Mouse (Mus musculus): ENCODE data around the gene Foxn1.

Foxn1 gene

DNA sequence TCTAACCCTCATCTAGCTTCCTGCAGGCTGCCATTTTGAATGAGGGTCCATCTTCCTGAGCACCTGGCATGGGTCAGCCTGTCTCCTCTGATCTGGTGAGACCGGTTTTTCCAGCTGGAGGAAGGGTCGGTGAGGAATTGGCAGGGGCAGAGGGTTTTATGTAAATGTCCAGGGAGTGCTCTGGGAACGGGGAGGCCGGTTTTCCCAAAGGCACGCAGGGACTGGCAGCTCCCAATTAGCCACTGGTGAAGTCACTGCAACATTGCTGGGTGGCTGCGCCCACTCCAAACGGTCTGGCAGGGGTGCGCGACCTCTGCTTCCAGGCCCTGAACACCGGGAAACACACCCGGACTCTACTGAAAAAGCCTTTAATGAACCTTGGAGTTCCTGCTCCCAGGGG, 10.6 kb upstream of the Foxn1 start:
- no peaks in the 10 kb centered on the region for H3K36me3 ChIP-seq (ENCODE audit: insufficient read depth, low read length)

GRCm38 (mm10) chr11:78392728-78393127, 6.4 kb upstream of the Foxn1 start:
- Histone ChIP-seq H3K4me3 (replicated peaks; ENCODE audit: low read length) (no peak overlapping the region), H3K36me3 (ENCODE audit: insufficient read depth, low read length) (no peaks in the 10 kb centered on the region), H3K9me3 (ENCODE audit: low read length) (no peaks in the 10 kb centered on the region), H3K27me3 (ENCODE audit: insufficient read depth, low read length) (peaks cover 4% of the 10 kb centered on the region; the same call in 1 of the 2 replicates), H3K4me1 (replicated peaks; ENCODE audit: low read depth, low read length) (peaks cover 26% of the 10 kb centered on the region)
- TF ChIP-seq CTCF (conservative IDR thresholded peaks at IDR 0.05; ENCODE audit: low read length) (no peak), NANOG (IDR thresholded peaks at IDR 0.05; ENCODE audit: borderline replicate concordance, low read length) (no peak), POU5F1 (IDR thresholded peaks at IDR 0.05; ENCODE audit: borderline replicate concordance, low read length) (no peak)

More for the DNA sequence above, 10.6 kb upstream of the Foxn1 start:
- H3K9me3 ChIP-seq (ENCODE audit: low read length) = no peaks in the 10 kb centered on the region
- H3K4me3 ChIP-seq (replicated peaks; ENCODE audit: low read length) = peak overlapping the region; percentile 71
- H3K4me1 ChIP-seq (replicated peaks; ENCODE audit: low read depth, low read length) = peaks cover 63% of the 10 kb centered on the region
- 0 out of 2 replicates have a peak, but pooled peaks cover 7% of the 10 kb centered on the region for H3K27me3 ChIP-seq (ENCODE audit: insufficient read depth, low read length)
- TF ChIP-seq POU5F1 (IDR thresholded peaks at IDR 0.05; ENCODE audit: borderline replicate concordance, low read length) = no peak; the same call in 1 of the 2 replicates
- no peak for TF ChIP-seq CTCF (conservative IDR thresholded peaks at IDR 0.05; ENCODE audit: low read length)
- no peak for TF ChIP-seq NANOG (IDR thresholded peaks at IDR 0.05; ENCODE audit: borderline replicate concordance, low read length)

DNA sequence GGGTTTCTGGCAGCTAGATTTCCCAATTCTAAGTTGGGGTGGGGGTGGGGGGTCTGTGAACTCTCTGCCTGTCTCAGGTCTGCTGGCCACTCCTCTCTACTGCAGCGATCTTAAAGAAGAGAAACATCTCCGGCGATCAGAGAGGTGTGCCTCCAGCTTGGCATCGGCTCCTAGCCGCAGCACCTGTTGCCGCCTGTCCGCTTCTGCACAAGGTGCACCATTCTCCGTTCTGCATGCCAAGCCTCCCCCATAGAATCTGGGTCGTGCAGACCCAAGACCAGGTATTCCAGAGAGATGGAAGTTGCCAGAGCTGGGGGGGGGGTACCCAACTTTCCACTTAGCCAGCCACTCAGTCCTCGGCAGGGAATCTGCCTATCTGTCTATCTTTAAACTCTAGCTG, 582 bp downstream of the Foxn1 start:
- no peak for TF ChIP-seq POU5F1 (IDR thresholded peaks at IDR 0.05; ENCODE audit: borderline replicate concordance, low read length)
- TF ChIP-seq NANOG (IDR thresholded peaks at IDR 0.05; ENCODE audit: borderline replicate concordance, low read length) = no peak
- TF ChIP-seq CTCF (conservative IDR thresholded peaks at IDR 0.05; ENCODE audit: low read length) = no peak
- Histone ChIP-seq H3K27me3 (ENCODE audit: insufficient read depth, low read length) (peaks cover 29% of the 10 kb centered on the region), H3K36me3 (ENCODE audit: insufficient read depth, low read length) (no peaks in the 10 kb centered on the region), H3K9me3 (ENCODE audit: low read length) (no peaks in the 10 kb centered on the region), H3K4me3 (replicated peaks; ENCODE audit: low read length) (no peak overlapping the region), H3K4me1 (replicated peaks; ENCODE audit: low read depth, low read length) (peaks cover 14% of the 10 kb centered on the region)

DNA sequence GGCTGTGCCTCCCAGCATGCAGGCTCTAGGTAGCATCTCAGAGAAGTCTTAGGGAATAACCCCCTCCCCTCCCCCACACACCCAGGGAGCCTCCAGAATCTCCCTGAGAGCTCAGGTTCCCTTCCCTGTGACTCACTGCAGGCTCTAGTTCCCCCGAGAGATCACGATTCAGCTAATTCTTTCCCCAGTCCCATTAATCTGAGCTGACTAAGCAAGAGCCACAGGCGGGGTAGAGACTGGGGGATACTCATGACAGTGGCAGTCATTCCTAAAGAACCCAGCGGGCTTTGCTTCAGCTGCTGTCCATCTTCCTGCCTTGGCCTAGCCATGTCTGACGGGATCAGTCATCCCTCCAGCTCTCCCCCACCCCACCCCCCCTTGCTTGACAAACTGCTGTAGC, 3.7 kb downstream of the Foxn1 start:
- H3K9me3 ChIP-seq (ENCODE audit: low read length) = no peaks in the 10 kb centered on the region
- H3K27me3 ChIP-seq (ENCODE audit: insufficient read depth, low read length) = peaks cover 42% of the 10 kb centered on the region
- TF ChIP-seq CTCF (conservative IDR thresholded peaks at IDR 0.05; ENCODE audit: low read length) = no peak
- no peak for TF ChIP-seq NANOG (IDR thresholded peaks at IDR 0.05; ENCODE audit: borderline replicate concordance, low read length)
- TF ChIP-seq POU5F1 (IDR thresholded peaks at IDR 0.05; ENCODE audit: borderline replicate concordance, low read length) = no peak
- peaks cover 18% of the 10 kb centered on the region for H3K4me1 ChIP-seq (replicated peaks; ENCODE audit: low read depth, low read length)
- no peaks in the 10 kb centered on the region for H3K36me3 ChIP-seq (ENCODE audit: insufficient read depth, low read length)
- no peak overlapping the region for H3K4me3 ChIP-seq (replicated peaks; ENCODE audit: low read length)

DNA sequence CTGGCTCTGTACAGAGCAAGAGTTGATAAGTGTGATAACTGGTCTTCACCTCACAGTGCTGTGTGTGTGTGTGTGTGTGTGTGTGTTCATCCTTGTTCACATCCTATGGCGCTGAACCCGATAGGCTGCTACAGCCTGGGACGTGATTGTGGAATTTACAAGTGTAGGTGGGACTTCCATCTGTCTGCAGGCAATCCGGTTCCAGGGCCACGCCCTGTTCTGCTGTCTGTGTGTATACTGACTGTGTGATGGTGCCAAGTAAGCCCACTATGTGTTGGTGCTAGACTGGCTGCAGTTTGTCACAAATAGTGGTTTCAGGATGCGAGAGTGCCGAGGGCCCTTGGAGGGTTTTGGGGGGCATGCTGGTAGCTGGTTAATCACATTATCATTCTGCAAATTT, 4.1 kb downstream of the Foxn1 start:
- TF ChIP-seq CTCF (conservative IDR thresholded peaks at IDR 0.05; ENCODE audit: low read length) (no peak), NANOG (IDR thresholded peaks at IDR 0.05; ENCODE audit: borderline replicate concordance, low read length) (no peak), POU5F1 (IDR thresholded peaks at IDR 0.05; ENCODE audit: borderline replicate concordance, low read length) (no peak)
- peaks cover 21% of the 10 kb centered on the region for H3K4me1 ChIP-seq (replicated peaks; ENCODE audit: low read depth, low read length)
- no peaks in the 10 kb centered on the region for H3K36me3 ChIP-seq (ENCODE audit: insufficient read depth, low read length)
- peaks cover 40% of the 10 kb centered on the region for H3K27me3 ChIP-seq (ENCODE audit: insufficient read depth, low read length)
- H3K4me3 ChIP-seq (replicated peaks; ENCODE audit: low read length) = no peak overlapping the region
- no peaks in the 10 kb centered on the region for H3K9me3 ChIP-seq (ENCODE audit: low read length)

- Histone ChIP-seq H3K4me1 (replicated peaks; ENCODE audit: low read depth, low read length) (peaks cover 23% of the 10 kb centered on the region), H3K4me3 (replicated peaks; ENCODE audit: low read length) (no peak overlapping the region), H3K27me3 (ENCODE audit: insufficient read depth, low read length) (peaks cover 38% of the 10 kb centered on the region), H3K36me3 (ENCODE audit: insufficient read depth, low read length) (no peaks in the 10 kb centered on the region), H3K9me3 (ENCODE audit: low read length) (no peaks in the 10 kb centered on the region)
- TF ChIP-seq NANOG (IDR thresholded peaks at IDR 0.05; ENCODE audit: borderline replicate concordance, low read length) = no peak
- no peak for TF ChIP-seq POU5F1 (IDR thresholded peaks at IDR 0.05; ENCODE audit: borderline replicate concordance, low read length)
- no peak for TF ChIP-seq CTCF (conservative IDR thresholded peaks at IDR 0.05; ENCODE audit: low read length)
Measured at GRCm38 (mm10) chr11:78380996-78381395, 5.4 kb downstream of the Foxn1 start.

GRCm38 (mm10) chr11:78380351-78380750, 6.0 kb downstream of the Foxn1 start:
- TF ChIP-seq CTCF (conservative IDR thresholded peaks at IDR 0.05; ENCODE audit: low read length) (no peak), POU5F1 (IDR thresholded peaks at IDR 0.05; ENCODE audit: borderline replicate concordance, low read length) (no peak), NANOG (IDR thresholded peaks at IDR 0.05; ENCODE audit: borderline replicate concordance, low read length) (no peak)

DNA sequence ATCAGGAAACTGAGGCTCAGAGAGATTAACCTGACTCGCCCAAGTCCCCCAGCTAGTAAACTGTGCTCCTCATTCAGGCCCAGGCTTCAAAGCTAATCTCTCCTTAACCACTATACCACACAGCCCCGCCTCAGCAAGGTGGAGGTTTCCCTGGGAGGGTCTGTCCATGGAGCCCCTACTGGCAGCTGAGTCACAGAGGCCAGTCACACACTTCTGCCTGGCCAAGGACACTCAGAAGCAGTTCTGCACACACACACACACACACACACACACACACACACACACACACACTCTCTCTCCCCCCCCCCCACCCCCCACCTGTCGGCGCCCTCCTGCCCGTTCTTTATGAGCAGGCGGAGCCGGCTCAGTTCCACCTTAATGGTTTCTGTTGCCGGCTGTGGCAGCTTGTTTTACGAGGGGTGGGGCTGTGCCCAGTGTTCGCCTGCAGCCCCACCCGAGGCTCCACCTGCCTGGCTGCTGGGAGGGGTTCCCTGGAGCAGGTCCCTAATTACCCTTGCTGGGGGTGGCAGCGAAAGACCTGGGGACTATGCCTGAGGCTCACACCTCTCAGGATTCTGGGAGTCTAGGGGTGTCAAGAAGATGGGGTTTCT, 8.7 kb downstream of the Foxn1 start:
- no peak overlapping the region for H3K4me3 ChIP-seq (replicated peaks; ENCODE audit: low read length)
- H3K9me3 ChIP-seq (ENCODE audit: low read length) = no peaks in the 10 kb centered on the region
- peaks cover 27% of the 10 kb centered on the region for H3K27me3 ChIP-seq (ENCODE audit: insufficient read depth, low read length)
- no peaks in the 10 kb centered on the region for H3K36me3 ChIP-seq (ENCODE audit: insufficient read depth, low read length)
- TF ChIP-seq CTCF (conservative IDR thresholded peaks at IDR 0.05; ENCODE audit: low read length) (no peak), POU5F1 (IDR thresholded peaks at IDR 0.05; ENCODE audit: borderline replicate concordance, low read length) (no peak), NANOG (IDR thresholded peaks at IDR 0.05; ENCODE audit: borderline replicate concordance, low read length) (no peak)
- peaks cover 21% of the 10 kb centered on the region for H3K4me1 ChIP-seq (replicated peaks; ENCODE audit: low read depth, low read length)

More at GRCm38 (mm10) chr11:78380351-78380750, 6.0 kb downstream of the Foxn1 start:
- H3K4me3 ChIP-seq (replicated peaks; ENCODE audit: low read length) = no peak overlapping the region
- H3K36me3 ChIP-seq (ENCODE audit: insufficient read depth, low read length) = no peaks in the 10 kb centered on the region
- H3K27me3 ChIP-seq (ENCODE audit: insufficient read depth, low read length) = peaks cover 38% of the 10 kb centered on the region
- H3K9me3 ChIP-seq (ENCODE audit: low read length) = no peaks in the 10 kb centered on the region
- peaks cover 27% of the 10 kb centered on the region for H3K4me1 ChIP-seq (replicated peaks; ENCODE audit: low read depth, low read length)

DNA sequence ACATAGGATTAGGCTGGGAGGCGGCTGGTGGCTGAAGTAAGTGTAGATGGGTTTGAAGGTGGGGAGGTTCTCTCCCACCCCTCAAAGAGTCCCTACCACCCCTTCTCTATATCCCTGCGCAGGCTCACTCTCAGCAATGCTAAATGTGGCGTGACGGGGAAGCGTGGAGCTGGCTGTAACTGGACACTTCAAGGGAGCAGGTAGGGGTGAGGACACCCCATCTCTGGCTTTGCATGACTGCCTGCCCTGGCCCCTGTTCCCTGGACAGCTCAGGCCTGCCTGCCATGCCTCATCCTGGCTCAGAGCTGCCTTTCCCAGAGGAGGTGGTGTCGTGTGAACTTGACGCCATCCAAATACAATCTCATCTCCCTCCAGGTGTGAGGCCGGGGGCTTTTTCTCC, 12.2 kb downstream of the Foxn1 start:
- no peaks in the 10 kb centered on the region for H3K9me3 ChIP-seq (ENCODE audit: low read length)
- peaks cover 34% of the 10 kb centered on the region for H3K4me1 ChIP-seq (replicated peaks; ENCODE audit: low read depth, low read length)
- TF ChIP-seq CTCF (conservative IDR thresholded peaks at IDR 0.05; ENCODE audit: low read length) (no peak), POU5F1 (IDR thresholded peaks at IDR 0.05; ENCODE audit: borderline replicate concordance, low read length) (no peak), NANOG (IDR thresholded peaks at IDR 0.05; ENCODE audit: borderline replicate concordance, low read length) (no peak)
- peaks cover 27% of the 10 kb centered on the region for H3K27me3 ChIP-seq (ENCODE audit: insufficient read depth, low read length)
- H3K4me3 ChIP-seq (replicated peaks; ENCODE audit: low read length) = no peak overlapping the region
- no peaks in the 10 kb centered on the region for H3K36me3 ChIP-seq (ENCODE audit: insufficient read depth, low read length)

Data from E14TG2a.4 (cell line).